Mouse (Mus musculus): ENCODE measurements around the gene Glrx2. TPM values are rescaled to one million over a fixed set of nuclear protein-coding genes. Genes with fewer than 3 reads are reported as not detected.
A peak's percentile ranks its signal among the peaks of the same experiment; 100 is the strongest.

Glrx2 gene
- polyA plus RNA-seq, 1 experiment from 2014 or later, result 75.3 TPM

- H3K4me2 ChIP-seq (replicated peaks; ENCODE audit: low read depth, low read length), result no peak overlapping the region
- no peaks in the 10 kb centered on the region for H3K27me3 ChIP-seq (replicated peaks; ENCODE audit: insufficient read depth, low read length)
- TF ChIP-seq EP300 (IDR thresholded peaks at IDR 0.05) (no peak), CTCF (IDR thresholded peaks at IDR 0.05) (no peak)
- no peak for DNase-seq (ENCODE audit: low spot score)
- 85% methylated on average over 10 of the region's 10 CpGs for WGBS
- H3K36me3 ChIP-seq (ENCODE audit: insufficient read depth, low read length), result peaks cover 10% of the 10 kb centered on the region; the same call in 1 of the 2 replicates
- no peaks in the 10 kb centered on the region for H3K4me1 ChIP-seq (ENCODE audit: insufficient read depth, low read depth, low read length)
- H3K27ac ChIP-seq (ENCODE audit: low read length), result no peak overlapping the region
- no peaks in the 10 kb centered on the region for H3K9me3 ChIP-seq (ENCODE audit: low read length)
- H3K9ac ChIP-seq (replicated peaks; ENCODE audit: low read depth), result no peak overlapping the region
- H3K4me3 ChIP-seq (ENCODE audit: low read depth, low read length), result no peak overlapping the region
- ATAC-seq, result no peak
Measured at GRCm38 (mm10) chr1:143740581-143740980, 24.4 kb downstream of the Glrx2 start.

- WGBS, result 85% methylated on average over 5 of the region's 5 CpGs
- DNase-seq (ENCODE audit: low spot score) (no peak), ATAC-seq (no peak)
- H3K27ac ChIP-seq (ENCODE audit: low read length), result no peak overlapping the region
- H3K9me3 ChIP-seq (ENCODE audit: low read length), result no peaks in the 10 kb centered on the region
- no peaks in the 10 kb centered on the region for H3K4me1 ChIP-seq (ENCODE audit: insufficient read depth, low read depth, low read length)
- peaks cover 10% of the 10 kb centered on the region; the same call in 1 of the 2 replicates for H3K36me3 ChIP-seq (ENCODE audit: insufficient read depth, low read length)
- no peaks in the 10 kb centered on the region for H3K27me3 ChIP-seq (replicated peaks; ENCODE audit: insufficient read depth, low read length)
- no peak overlapping the region for H3K4me2 ChIP-seq (replicated peaks; ENCODE audit: low read depth, low read length)
- no peak for TF ChIP-seq CTCF (IDR thresholded peaks at IDR 0.05)
- TF ChIP-seq EP300 (IDR thresholded peaks at IDR 0.05), result no peak
- H3K9ac ChIP-seq (replicated peaks; ENCODE audit: low read depth), result no peak overlapping the region
- H3K4me3 ChIP-seq (ENCODE audit: low read depth, low read length), result no peak overlapping the region
Measured at GRCm38 (mm10) chr1:143741331-143741730, 25.2 kb downstream of the Glrx2 start.

- Histone ChIP-seq H3K4me2 (replicated peaks; ENCODE audit: low read depth, low read length) (no peak overlapping the region), H3K4me1 (ENCODE audit: insufficient read depth, low read depth, low read length) (no peaks in the 10 kb centered on the region), H3K9me3 (ENCODE audit: low read length) (no peaks in the 10 kb centered on the region), H3K36me3 (ENCODE audit: insufficient read depth, low read length) (peaks cover 10% of the 10 kb centered on the region; the same call in 1 of the 2 replicates), H3K27me3 (replicated peaks; ENCODE audit: insufficient read depth, low read length) (no peaks in the 10 kb centered on the region), H3K4me3 (ENCODE audit: low read depth, low read length) (no peak overlapping the region), H3K27ac (ENCODE audit: low read length) (no peak overlapping the region), H3K9ac (replicated peaks; ENCODE audit: low read depth) (no peak overlapping the region)
- ATAC-seq (no peak), DNase-seq (ENCODE audit: low spot score) (no peak)
- WGBS, result 97% methylated on average over 6 of the region's 6 CpGs
- no peak for TF ChIP-seq CTCF (IDR thresholded peaks at IDR 0.05)
- TF ChIP-seq EP300 (IDR thresholded peaks at IDR 0.05), result no peak
Measured at GRCm38 (mm10) chr1:143742186-143742585, 26.0 kb downstream of the Glrx2 start.

- TF ChIP-seq EP300 (IDR thresholded peaks at IDR 0.05) (no peak), CTCF (IDR thresholded peaks at IDR 0.05) (no peak)
- Histone ChIP-seq H3K9ac (replicated peaks; ENCODE audit: low read depth) (no peak overlapping the region), H3K36me3 (ENCODE audit: insufficient read depth, low read length) (peaks cover 15% of the 10 kb centered on the region; the same call in 1 of the 2 replicates), H3K4me1 (ENCODE audit: insufficient read depth, low read depth, low read length) (no peaks in the 10 kb centered on the region), H3K4me2 (replicated peaks; ENCODE audit: low read depth, low read length) (no peak overlapping the region), H3K9me3 (ENCODE audit: low read length) (no peaks in the 10 kb centered on the region), H3K27ac (ENCODE audit: low read length) (no peak overlapping the region), H3K4me3 (ENCODE audit: low read depth, low read length) (no peak overlapping the region), H3K27me3 (replicated peaks; ENCODE audit: insufficient read depth, low read length) (no peaks in the 10 kb centered on the region)
- WGBS, result 93% methylated on average over 10 of the region's 10 CpGs
- ATAC-seq, result no peak
- no peak for DNase-seq (ENCODE audit: low spot score)
Measured at GRCm38 (mm10) chr1:143745871-143746270, 29.7 kb downstream of the Glrx2 start.

- Histone ChIP-seq H3K4me3 (ENCODE audit: low read depth, low read length) (no peak overlapping the region), H3K4me1 (ENCODE audit: insufficient read depth, low read depth, low read length) (no peaks in the 10 kb centered on the region), H3K27me3 (replicated peaks; ENCODE audit: insufficient read depth, low read length) (no peaks in the 10 kb centered on the region), H3K9me3 (ENCODE audit: low read length) (no peaks in the 10 kb centered on the region), H3K4me2 (replicated peaks; ENCODE audit: low read depth, low read length) (no peak overlapping the region), H3K36me3 (ENCODE audit: insufficient read depth, low read length) (peaks cover 26% of the 10 kb centered on the region), H3K27ac (ENCODE audit: low read length) (no peak overlapping the region), H3K9ac (replicated peaks; ENCODE audit: low read depth) (no peak overlapping the region)
- DNase-seq (ENCODE audit: low spot score) (no peak), ATAC-seq (no peak)
- TF ChIP-seq CTCF (IDR thresholded peaks at IDR 0.05), result no peak
- 89% methylated on average over 8 of the region's 8 CpGs for WGBS
Measured at GRCm38 (mm10) chr1:143762159-143762558, 46.0 kb downstream of the Glrx2 start.

GRCm38 (mm10) chr1:143764443-143764842, 48.3 kb downstream of the Glrx2 start:
- H3K27me3 ChIP-seq (replicated peaks; ENCODE audit: insufficient read depth, low read length), result no peaks in the 10 kb centered on the region
- no peak overlapping the region for H3K4me2 ChIP-seq (replicated peaks; ENCODE audit: low read depth, low read length)
- H3K9ac ChIP-seq (replicated peaks; ENCODE audit: low read depth), result no peak overlapping the region
- peaks cover 26% of the 10 kb centered on the region for H3K36me3 ChIP-seq (ENCODE audit: insufficient read depth, low read length)
- 45% methylated on average over 1 of the region's 1 CpGs for whole genome bisulfite sequencing
- no peak overlapping the region for H3K4me3 ChIP-seq (ENCODE audit: low read depth, low read length)
- H3K27ac ChIP-seq (ENCODE audit: low read length), result no peak overlapping the region
- TF ChIP-seq CTCF (IDR thresholded peaks at IDR 0.05) (peak; percentile 51), EP300 (IDR thresholded peaks at IDR 0.05) (no peak)
- DNase-seq (ENCODE audit: low spot score) (peak; percentile 54), ATAC-seq (no peak)
- no peaks in the 10 kb centered on the region for H3K4me1 ChIP-seq (ENCODE audit: insufficient read depth, low read depth, low read length)
- no peaks in the 10 kb centered on the region for H3K9me3 ChIP-seq (ENCODE audit: low read length)

GRCm38 (mm10) chr1:143765801-143766200, 49.7 kb downstream of the Glrx2 start:
- H3K9me3 ChIP-seq (ENCODE audit: low read length), result no peaks in the 10 kb centered on the region
- no peak for ATAC-seq
- no peak overlapping the region for H3K4me2 ChIP-seq (replicated peaks; ENCODE audit: low read depth, low read length)
- H3K4me3 ChIP-seq (ENCODE audit: low read depth, low read length), result no peak overlapping the region
- no peaks in the 10 kb centered on the region for H3K27me3 ChIP-seq (replicated peaks; ENCODE audit: insufficient read depth, low read length)
- H3K9ac ChIP-seq (replicated peaks; ENCODE audit: low read depth), result no peak overlapping the region
- H3K27ac ChIP-seq (ENCODE audit: low read length), result no peak overlapping the region
- 67% methylated on average over 4 of the region's 4 CpGs for WGBS
- H3K4me1 ChIP-seq (ENCODE audit: insufficient read depth, low read depth, low read length), result no peaks in the 10 kb centered on the region
- 0 out of 2 replicates have a peak, but pooled peaks cover 14% of the 10 kb centered on the region for H3K36me3 ChIP-seq (ENCODE audit: insufficient read depth, low read length)
- no peak for TF ChIP-seq CTCF (IDR thresholded peaks at IDR 0.05)
- TF ChIP-seq EP300 (IDR thresholded peaks at IDR 0.05), result no peak
- DNase-seq (ENCODE audit: low spot score), result no peak

Data from lung, postnatal 0 days (tissue).